Mouse (Mus musculus): ENCODE results near the gene Apoc3. TPM values are rescaled to one million over a fixed set of nuclear protein-coding genes. Genes with fewer than 3 reads are reported as not detected.

Apoc3 gene
- polyA plus RNA-seq, 1 experiment from 2014 or later = 541 TPM

GRCm38 (mm10) chr9:46227064-46227614 is 8.3 kb downstream of the Apoc3 start:
- Histone ChIP-seq H3K4me2 (ENCODE audit: low read depth, low read length) (no peak overlapping the region), H3K36me3 (replicated peaks; ENCODE audit: insufficient read depth, low read length) (peaks cover 10% of the 10 kb centered on the region), H3K4me1 (ENCODE audit: insufficient read depth) (peaks cover 19% of the 10 kb centered on the region), H3K9me3 (ENCODE audit: low read length) (no peaks in the 10 kb centered on the region), H3K9ac (replicated peaks) (no peak overlapping the region), H3K4me3 (ENCODE audit: low read depth, low read length) (no peak overlapping the region), H3K27me3 (ENCODE audit: insufficient read depth, low read length) (no peaks in the 10 kb centered on the region), H3K27ac (ENCODE audit: low read depth) (peak overlapping the region; percentile 87)
- ATAC-seq (no peak), DNase-seq (no peak)
- TF ChIP-seq CTCF (IDR thresholded peaks at IDR 0.05; ENCODE audit: low read depth) (no peak), EP300 (IDR thresholded peaks at IDR 0.05; ENCODE audit: low read depth) (no peak)
- WGBS (ENCODE audit: insufficient replicate concordance) = 49% methylated on average over 3 of the region's 3 CpGs

DNA sequence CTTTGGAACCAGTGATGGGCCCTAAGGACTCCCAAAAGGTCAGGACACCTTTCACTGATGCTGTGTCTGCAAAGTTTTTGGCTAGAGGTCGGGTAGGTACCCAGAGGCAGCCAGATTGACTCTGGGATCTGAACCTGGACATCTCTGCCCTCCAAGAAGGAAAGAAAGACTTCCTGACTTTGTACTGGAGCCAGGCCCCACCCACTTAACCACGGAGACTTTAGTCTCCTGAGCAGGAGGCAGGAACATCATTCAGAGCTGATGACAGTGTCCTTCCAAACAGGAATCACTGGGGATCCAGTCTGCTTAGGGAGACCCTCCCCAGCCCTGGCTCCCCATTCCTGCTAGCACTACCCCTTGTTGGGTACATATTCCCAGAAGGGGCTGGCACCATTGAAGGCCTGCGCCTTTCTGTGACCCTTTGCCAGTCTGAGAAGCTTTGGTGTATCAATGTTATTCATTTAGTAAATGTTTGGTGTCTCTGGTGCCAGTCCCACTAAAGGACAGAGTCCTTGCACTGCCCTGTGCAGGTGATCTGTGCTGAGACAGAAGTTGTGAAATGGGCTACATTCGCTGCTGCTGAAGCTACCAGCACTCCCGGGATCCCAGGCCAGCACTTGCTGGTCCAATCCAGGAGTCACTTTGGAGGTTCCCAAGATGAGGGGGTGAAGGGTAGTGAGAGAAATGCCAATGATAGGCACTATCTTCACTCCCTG is 10.3 kb downstream of the Apoc3 start:
- Histone ChIP-seq H3K36me3 (replicated peaks; ENCODE audit: insufficient read depth, low read length) (peaks cover 30% of the 10 kb centered on the region), H3K9ac (replicated peaks) (peak overlapping the region; percentile 21; the same call in 1 of the 2 replicates), H3K4me2 (ENCODE audit: low read depth, low read length) (peak overlapping the region; percentile 16; the same call in 1 of the 2 replicates), H3K27ac (ENCODE audit: low read depth) (peak overlapping the region; percentile 87), H3K4me1 (ENCODE audit: insufficient read depth) (peaks cover 19% of the 10 kb centered on the region), H3K9me3 (ENCODE audit: low read length) (no peaks in the 10 kb centered on the region), H3K4me3 (ENCODE audit: low read depth, low read length) (no peak overlapping the region), H3K27me3 (ENCODE audit: insufficient read depth, low read length) (no peaks in the 10 kb centered on the region)
- DNase-seq (no peak), ATAC-seq (peak; percentile 30)
- 46% methylated on average over 5 of the region's 5 CpGs for WGBS (ENCODE audit: insufficient replicate concordance)
- TF ChIP-seq EP300 (IDR thresholded peaks at IDR 0.05; ENCODE audit: low read depth) (no peak), CTCF (IDR thresholded peaks at IDR 0.05; ENCODE audit: low read depth) (no peak)

GRCm38 (mm10) chr9:46224101-46224500 is 11.3 kb downstream of the Apoc3 start:
- peaks cover 19% of the 10 kb centered on the region for H3K4me1 ChIP-seq (ENCODE audit: insufficient read depth)
- H3K4me2 ChIP-seq (ENCODE audit: low read depth, low read length) = no peak overlapping the region
- H3K4me3 ChIP-seq (ENCODE audit: low read depth, low read length) = no peak overlapping the region
- no peak overlapping the region for H3K9ac ChIP-seq (replicated peaks)
- WGBS (ENCODE audit: insufficient replicate concordance) = 55% methylated on average over 3 of the region's 3 CpGs
- H3K27me3 ChIP-seq (ENCODE audit: insufficient read depth, low read length) = no peaks in the 10 kb centered on the region
- no peaks in the 10 kb centered on the region for H3K9me3 ChIP-seq (ENCODE audit: low read length)
- ATAC-seq (no peak), DNase-seq (no peak)
- TF ChIP-seq CTCF (IDR thresholded peaks at IDR 0.05; ENCODE audit: low read depth) (no peak), EP300 (IDR thresholded peaks at IDR 0.05; ENCODE audit: low read depth) (no peak)
- H3K27ac ChIP-seq (ENCODE audit: low read depth) = peak overlapping the region; percentile 87
- H3K36me3 ChIP-seq (replicated peaks; ENCODE audit: insufficient read depth, low read length) = peaks cover 32% of the 10 kb centered on the region

DNA sequence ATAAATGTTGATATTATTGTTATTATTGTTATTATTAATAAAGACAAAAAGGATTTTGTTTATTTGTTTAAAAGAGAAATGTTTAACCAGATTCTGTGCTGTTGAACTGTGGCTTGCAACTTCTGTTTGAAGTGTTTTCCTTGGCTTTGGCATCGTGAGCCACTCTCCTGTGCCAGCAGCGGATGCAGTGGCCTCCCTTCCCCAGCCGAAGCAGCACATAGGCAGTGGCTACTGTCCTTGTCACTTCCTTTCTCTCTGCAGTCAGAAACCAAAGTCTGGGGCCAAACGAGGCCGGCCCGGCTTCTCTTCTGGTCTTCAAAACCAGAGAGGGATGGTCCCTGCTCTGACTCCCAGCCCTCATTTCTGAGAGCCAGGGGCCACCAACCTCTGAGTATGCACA is 12.3 kb downstream of the Apoc3 start:
- 74% methylated on average over 6 of the region's 6 CpGs for WGBS (ENCODE audit: insufficient replicate concordance)
- Histone ChIP-seq H3K36me3 (replicated peaks; ENCODE audit: insufficient read depth, low read length) (peaks cover 32% of the 10 kb centered on the region), H3K9ac (replicated peaks) (no peak overlapping the region), H3K27me3 (ENCODE audit: insufficient read depth, low read length) (no peaks in the 10 kb centered on the region), H3K4me2 (ENCODE audit: low read depth, low read length) (no peak overlapping the region), H3K4me1 (ENCODE audit: insufficient read depth) (peaks cover 18% of the 10 kb centered on the region), H3K4me3 (ENCODE audit: low read depth, low read length) (no peak overlapping the region), H3K9me3 (ENCODE audit: low read length) (no peaks in the 10 kb centered on the region), H3K27ac (ENCODE audit: low read depth) (0 out of 2 replicates have a peak overlapping the region, but pooled peaks have one; percentile 2)
- no peak for DNase-seq
- TF ChIP-seq CTCF (IDR thresholded peaks at IDR 0.05; ENCODE audit: low read depth) = no peak
- ATAC-seq = no peak

DNA sequence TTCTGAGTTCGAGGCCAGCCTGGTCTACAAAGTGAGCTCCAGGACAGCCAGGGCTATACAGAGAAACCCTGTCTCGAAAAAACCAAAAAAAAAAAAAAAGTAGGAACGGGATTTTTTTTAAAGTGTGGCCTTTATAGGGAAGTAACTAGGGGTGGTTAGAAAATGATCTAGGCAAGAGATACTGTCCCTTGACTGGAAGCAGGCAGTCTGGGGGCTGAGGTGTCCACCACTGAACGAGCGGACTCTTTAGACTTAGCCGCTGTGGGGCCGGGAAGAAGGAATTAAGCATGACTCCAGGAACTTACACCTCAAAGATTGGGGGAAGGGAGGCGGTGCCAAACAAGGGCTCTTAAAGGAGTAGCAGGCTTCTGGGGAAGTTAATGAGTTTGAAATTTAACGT is 17.3 kb downstream of the Apoc3 start:
- no peaks in the 10 kb centered on the region for H3K27me3 ChIP-seq (ENCODE audit: insufficient read depth, low read length)
- ATAC-seq (no peak), DNase-seq (no peak)
- peaks cover 37% of the 10 kb centered on the region for H3K36me3 ChIP-seq (replicated peaks; ENCODE audit: insufficient read depth, low read length)
- H3K9ac ChIP-seq (replicated peaks) = no peak overlapping the region
- no peak for TF ChIP-seq CTCF (IDR thresholded peaks at IDR 0.05; ENCODE audit: low read depth)
- peaks cover 29% of the 10 kb centered on the region for H3K4me1 ChIP-seq (ENCODE audit: insufficient read depth)
- H3K9me3 ChIP-seq (ENCODE audit: low read length) = no peaks in the 10 kb centered on the region
- 56% methylated on average over 9 of the region's 9 CpGs for WGBS (ENCODE audit: insufficient replicate concordance)
- no peak overlapping the region for H3K4me3 ChIP-seq (ENCODE audit: low read depth, low read length)
- no peak overlapping the region for H3K4me2 ChIP-seq (ENCODE audit: low read depth, low read length)
- H3K27ac ChIP-seq (ENCODE audit: low read depth) = no peak overlapping the region

DNA sequence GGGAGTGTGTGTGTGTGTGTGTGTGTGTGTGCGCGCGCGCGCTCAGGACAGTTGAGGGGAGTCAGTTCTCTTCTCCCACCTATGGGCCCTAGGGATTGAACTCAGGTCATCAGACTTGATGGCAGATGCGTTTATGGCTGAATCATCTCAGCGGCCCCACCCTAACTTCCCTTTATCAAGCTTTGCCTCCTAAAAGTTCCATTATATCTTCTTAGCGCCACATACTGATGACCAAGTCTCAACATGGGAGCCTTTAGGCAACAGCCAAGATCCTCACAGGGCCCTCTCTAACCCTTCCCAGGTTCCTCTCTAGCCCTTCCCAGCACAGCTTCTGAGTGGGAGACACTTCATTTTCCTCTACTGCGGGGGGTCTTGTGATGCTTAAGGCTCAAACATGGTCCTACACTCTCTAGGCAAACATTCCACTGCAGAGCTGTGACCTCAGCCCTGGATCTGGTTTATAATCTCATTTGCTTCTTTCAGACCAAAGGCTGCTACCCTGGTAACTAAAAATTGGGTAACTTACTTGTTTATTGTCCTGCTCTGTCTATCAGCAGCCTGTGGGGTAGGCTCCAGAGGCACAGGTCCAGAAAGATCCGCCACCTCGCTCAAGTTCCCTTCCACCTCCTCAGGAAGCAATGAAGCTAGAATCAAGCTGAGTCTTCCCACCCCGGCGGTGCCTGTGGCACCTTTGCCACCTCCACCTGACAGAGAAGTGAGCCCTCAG is 18.5 kb downstream of the Apoc3 start:
- H3K27ac ChIP-seq (ENCODE audit: low read depth) = peak overlapping the region; percentile 95
- H3K9me3 ChIP-seq (ENCODE audit: low read length) = no peaks in the 10 kb centered on the region
- TF ChIP-seq CTCF (IDR thresholded peaks at IDR 0.05; ENCODE audit: low read depth) = no peak
- TF ChIP-seq EP300 (IDR thresholded peaks at IDR 0.05; ENCODE audit: low read depth) = no peak
- peaks cover 37% of the 10 kb centered on the region for H3K36me3 ChIP-seq (replicated peaks; ENCODE audit: insufficient read depth, low read length)
- H3K4me1 ChIP-seq (ENCODE audit: insufficient read depth) = peaks cover 29% of the 10 kb centered on the region
- peak; percentile 37 for DNase-seq
- peak overlapping the region; percentile 32; the same call in 1 of the 2 replicates for H3K9ac ChIP-seq (replicated peaks)
- WGBS (ENCODE audit: insufficient replicate concordance) = 77% methylated on average over 13 of the region's 13 CpGs
- no peak overlapping the region for H3K4me3 ChIP-seq (ENCODE audit: low read depth, low read length)
- no peak overlapping the region for H3K4me2 ChIP-seq (ENCODE audit: low read depth, low read length)
- peak; percentile 73 for ATAC-seq
- no peaks in the 10 kb centered on the region for H3K27me3 ChIP-seq (ENCODE audit: insufficient read depth, low read length)
